Mouse (Mus musculus) kidney, adult 2 months (tissue): Measurements from ENCODE around the gene Gm20489. TPM values are rescaled to one million over a fixed set of nuclear protein-coding genes. Genes with fewer than 3 reads are reported as not detected.

Experiments used
- DNase-seq: peaks from one replicate; pipeline ENCODE4 v3.0.0; 2021
- H3K27ac ChIP-seq: fragments of 200-500 bp; 2 replicates; pipeline ENCODE4 v1.5.1; 2012; ENCODE audit warnings: low read depth, low read length, control low read depth, inconsistent platforms; ENCODE audit not compliant: insufficient read depth
- H3K27me3 ChIP-seq: fragments of 200-500 bp; replicated peaks from 2 replicates; pipeline ENCODE4 v1.6.1; 2012; ENCODE audit warnings: mild to moderate bottlenecking, moderate library complexity, low read length, inconsistent platforms; ENCODE audit not compliant: control insufficient read depth, insufficient read depth
- H3K36me3 ChIP-seq: fragments of 200-500 bp; 2 replicates; pipeline ENCODE4 v1.6.1; 2012; ENCODE audit warnings: mild to moderate bottlenecking, moderate library complexity, low read length, inconsistent platforms; ENCODE audit not compliant: control insufficient read depth, insufficient read depth
- H3K4me1 ChIP-seq: fragments of 200-500 bp; 2 replicates; pipeline ENCODE4 v1.6.1; 2011; ENCODE audit warnings: low read length; ENCODE audit not compliant: control insufficient read depth, insufficient read depth
- H3K4me3 ChIP-seq: fragments of 200-500 bp; 2 replicates; pipeline ENCODE4 v1.5.1; 2011; ENCODE audit warnings: mild to moderate bottlenecking, low read depth, low read length, control low read depth; ENCODE audit not compliant: insufficient read depth
- CTCF ChIP-seq: fragments of 200-500 bp; conservative IDR thresholded peaks from 2 replicates; pipeline ENCODE4 v1.5.1; 2011; ENCODE audit warnings: low read depth, mild to moderate bottlenecking, control low read depth, low read length, moderate library complexity, mixed read lengths; ENCODE audit not compliant: insufficient read depth, insufficient read length
- POLR2A ChIP-seq: fragments of 200-500 bp; IDR thresholded peaks from one replicate; pipeline ENCODE4 v1.6.1; 2011; ENCODE audit warnings: low read depth, low read length, control low read depth
- WGBS: fragments of 180-500 bp; shearing (Covaris S2); methylation state at CpG from one replicate; pipeline ENCODE4 v1.1.7; 2018; 5-methylcytosine and 5-hydroxymethylcytosine counted together
- polyA plus RNA-seq: library from polyadenylated mRNA; depleted of rRNA; stranded (reverse); fragments of >200 nt; gene quantifications from 2 replicates; pipeline ENCODE4 v1.2.3, GENCODE M21; 2012

Gene Gm20489
- polyA plus RNA-seq, 1 experiment = not detected

DNA sequence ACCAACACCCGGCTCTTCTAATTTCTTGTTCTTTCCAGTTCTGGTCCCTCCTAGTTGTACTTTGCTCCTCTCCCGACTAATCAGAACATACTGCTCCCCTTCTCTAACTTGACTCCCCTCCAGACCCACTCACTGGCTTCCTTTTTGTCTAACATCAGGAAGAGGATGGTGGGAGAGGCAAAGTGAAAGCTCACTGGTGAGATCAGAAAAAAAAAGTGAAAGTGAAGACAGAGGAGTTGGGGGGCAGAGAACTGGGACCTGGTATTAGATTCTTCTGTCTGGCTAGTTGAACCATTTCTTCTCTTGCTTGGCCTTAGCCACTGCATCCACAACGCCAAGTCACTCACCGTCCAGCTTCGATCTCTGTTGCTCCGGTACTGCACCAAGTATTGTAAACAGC, 2.2 kb downstream of the Gm20489 start:
- H3K4me3 ChIP-seq = no peak overlapping the region
- no peak for DNase-seq
- H3K27ac ChIP-seq = no peak overlapping the region
- H3K4me1 ChIP-seq = no peaks in the 10 kb centered on the region
- H3K36me3 ChIP-seq = no peaks in the 10 kb centered on the region
- WGBS = 82% methylated on average over 6 of the region's 6 CpGs
- no peaks in the 10 kb centered on the region for H3K27me3 ChIP-seq
- TF ChIP-seq POLR2A (no peak), CTCF (no peak)

DNA sequence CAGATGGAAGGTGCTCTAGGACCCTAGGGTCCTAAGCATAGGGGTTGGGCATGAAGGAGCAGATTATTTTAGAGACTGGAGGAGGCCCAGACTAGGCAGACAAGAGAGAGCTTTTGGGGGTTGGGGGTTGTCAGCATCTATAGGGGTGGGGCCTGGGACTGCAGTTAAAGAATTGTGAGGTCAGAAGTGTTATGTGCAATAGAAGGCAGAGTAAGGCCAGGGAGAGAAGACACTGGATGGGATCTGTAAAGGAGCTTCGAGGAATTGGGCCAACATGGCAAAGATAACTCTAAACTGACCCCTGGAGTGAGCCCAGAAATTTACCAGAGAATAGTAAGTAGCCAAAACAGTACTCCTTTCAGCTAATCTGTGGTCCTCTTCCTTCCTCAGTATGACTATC, 4.9 kb downstream of the Gm20489 start, which contains the start of gene Gm614:
TSS of gene Gm614 (minus strand) at position 101 of the 400 bp plus-strand sequence.
- Histone ChIP-seq H3K4me3 (no peak within 1 kb of the TSS), H3K27me3 (no peaks in the 10 kb centered on the region), H3K4me1 (no peaks in the 10 kb centered on the region), H3K36me3 (no peaks in the 10 kb centered on the region), H3K27ac (no peak within 1 kb of the TSS)
- 100% methylated on average over 1 of the region's 1 CpGs for WGBS
- TF ChIP-seq POLR2A = no peak
- no peak for TF ChIP-seq CTCF
- no peak for DNase-seq

GRCm38 (mm10) chrX:101260441-101261325, 8.1 kb downstream of the Gm20489 start:
- TF ChIP-seq CTCF = no peak
- TF ChIP-seq POLR2A = no peak
- no peak overlapping the region for H3K4me3 ChIP-seq
- WGBS = 46% methylated on average over 13 of the region's 13 CpGs
- H3K36me3 ChIP-seq = no peaks in the 10 kb centered on the region
- no peak overlapping the region for H3K27ac ChIP-seq
- no peak for DNase-seq
- H3K4me1 ChIP-seq = no peaks in the 10 kb centered on the region; the same call in 1 of the 2 replicates
- no peaks in the 10 kb centered on the region for H3K27me3 ChIP-seq

- 88% methylated on average over 13 of the region's 13 CpGs for WGBS
- no peak for TF ChIP-seq CTCF
- no peak for TF ChIP-seq POLR2A
- DNase-seq = no peak
- no peaks in the 10 kb centered on the region for H3K27me3 ChIP-seq
- H3K27ac ChIP-seq = no peak overlapping the region
- H3K4me3 ChIP-seq = no peak overlapping the region
- no peaks in the 10 kb centered on the region for H3K36me3 ChIP-seq
- H3K4me1 ChIP-seq = peaks cover 2% of the 10 kb centered on the region; the same call in 1 of the 2 replicates
Measured at GRCm38 (mm10) chrX:101256603-101257002, 12.2 kb downstream of the Gm20489 start.

GRCm38 (mm10) chrX:101254740-101255139, 14.1 kb downstream of the Gm20489 start:
- H3K4me1 ChIP-seq = peaks cover 2% of the 10 kb centered on the region; the same call in 1 of the 2 replicates
- WGBS = 0% methylated on average over 26 of the region's 26 CpGs
- H3K4me3 ChIP-seq = peak overlapping the region; percentile 89
- H3K36me3 ChIP-seq = no peaks in the 10 kb centered on the region
- TF ChIP-seq CTCF (no peak), POLR2A (no peak)
- no peak for DNase-seq
- no peaks in the 10 kb centered on the region for H3K27me3 ChIP-seq
- no peak overlapping the region for H3K27ac ChIP-seq

DNA sequence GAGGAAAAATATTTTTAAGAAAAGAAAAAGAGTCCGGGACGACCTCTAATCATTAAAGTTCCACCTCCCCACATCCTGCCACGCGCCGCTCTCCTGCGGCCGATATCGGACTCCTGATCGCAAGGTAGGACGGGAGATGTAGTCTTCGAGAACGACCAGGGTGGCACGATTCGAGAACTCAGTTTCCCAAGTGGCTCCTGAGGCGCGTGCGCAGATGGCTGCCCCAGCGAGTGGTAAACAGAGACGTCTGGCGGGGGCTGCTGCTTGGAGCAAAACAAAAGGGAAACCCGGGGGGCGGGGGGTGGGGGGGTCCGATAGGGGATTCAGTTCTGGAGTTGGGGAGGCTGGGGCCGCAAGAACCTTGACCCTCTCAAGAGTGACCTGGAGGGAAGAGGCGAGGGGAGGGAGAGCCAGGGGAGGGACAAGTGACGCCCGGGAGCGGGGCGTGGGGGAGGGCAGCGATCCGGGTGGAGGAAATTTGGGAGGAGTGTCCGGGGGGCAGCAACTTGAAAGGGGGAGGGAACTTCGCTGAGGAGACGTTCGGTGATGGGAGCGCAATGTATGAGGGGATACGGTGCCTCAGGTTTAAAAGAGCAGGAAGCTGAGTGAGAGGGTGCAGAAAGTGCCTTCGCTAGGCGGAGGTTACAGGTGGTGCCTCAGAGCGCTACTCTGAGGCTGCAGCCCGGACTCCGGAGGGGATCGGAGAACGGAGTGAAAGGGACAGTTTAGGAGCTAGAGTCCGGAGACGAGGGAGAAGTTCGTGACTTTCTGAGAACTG, 14.7 kb downstream of the Gm20489 start, which contains the start of gene Foxo4:
TSS of gene Foxo4 (plus strand) at position 577 of the 778 bp plus-strand sequence.
- Histone ChIP-seq H3K36me3 (no peaks in the 10 kb centered on the region), H3K4me3 (peak within 1 kb of the TSS; percentile 89), H3K27me3 (no peaks in the 10 kb centered on the region), H3K4me1 (peaks cover 2% of the 10 kb centered on the region; the same call in 1 of the 2 replicates), H3K27ac (peak within 1 kb of the TSS; percentile 78)
- TF ChIP-seq POLR2A = no peak
- no peak for TF ChIP-seq CTCF
- peak; percentile 94 for DNase-seq
- under 1% methylated on average over 44 of the region's 47 CpGs for WGBS

DNA sequence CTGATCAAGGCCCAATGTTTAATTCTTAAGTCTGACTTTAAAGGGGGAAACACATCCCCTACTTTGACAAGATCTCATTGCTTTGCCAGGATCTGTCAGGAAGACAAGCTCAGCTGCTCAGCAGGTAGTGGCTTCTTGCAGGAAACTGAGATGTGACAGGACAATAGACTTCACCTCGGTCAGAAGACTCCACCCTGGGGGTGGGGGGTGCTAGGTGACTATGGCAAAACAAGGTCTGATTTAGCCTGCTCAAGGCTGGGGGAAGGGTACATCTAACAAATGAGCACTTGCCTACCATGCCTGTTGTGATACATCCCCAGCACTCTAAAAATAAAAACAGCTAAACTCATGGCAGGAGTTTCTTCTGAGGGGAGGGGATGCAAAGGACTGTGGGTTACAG, 23.8 kb downstream of the Gm20489 start:
- 17% methylated on average over 1 of the region's 1 CpGs for WGBS
- no peaks in the 10 kb centered on the region for H3K4me1 ChIP-seq
- TF ChIP-seq POLR2A (no peak), CTCF (no peak)
- no peak overlapping the region for H3K27ac ChIP-seq
- H3K36me3 ChIP-seq = no peaks in the 10 kb centered on the region
- no peaks in the 10 kb centered on the region for H3K27me3 ChIP-seq
- DNase-seq = peak; percentile 2
- H3K4me3 ChIP-seq = no peak overlapping the region
